Comparison of ENCODE assay signal across 24 mouse cellular contexts in genomic region chr4:133980496-133980895, GRCm38 (mm10). TPM values are rescaled to one million over a fixed set of nuclear protein-coding genes. Genes with fewer than 3 reads are reported as not detected.
A peak's percentile ranks its signal among the peaks of the same experiment; 100 is the strongest.
DNase-seq lines count a peak whose midpoint lies in the region; ATAC-seq and TF ChIP-seq lines count a peak whose summit lies in the region.
"Had no signal": no experiment of that assay in that cellular context is flagged by ENCODE, and none has a peak within 500 bp of the region (broad histone marks: within the 10 kb centered on the region; RNA-seq: fewer than 3 reads in every experiment).

No protein-coding gene starts in this region.

- H3K4me2 ChIP-seq in heart, postnatal 0 days (ENCODE audit: low read depth, low read length) = peak overlapping the region; percentile 43
- H3K4me2 ChIP-seq: embryonic facial prominence, embryonic 15.5 days; hindbrain, embryonic 12.5 days; limb, embryonic 15.5 days; neural tube, embryonic 12.5 days had no signal

- WGBS in heart, embryonic 10.5 days = 35% methylated on average over 5 of the region's 5 CpGs
- 38% methylated on average over 5 of the region's 5 CpGs for WGBS in heart, postnatal 0 days

- H3K27ac ChIP-seq in heart, embryonic 10.5 days = peak overlapping the region; percentile 85
- peak overlapping the region; percentile 88 for H3K27ac ChIP-seq in heart, postnatal 0 days (ENCODE audit: low read depth)
- no peak overlapping the region for H3K27ac ChIP-seq in layer of hippocampus, adult 2 months
- H3K27ac ChIP-seq: embryonic facial prominence, embryonic 15.5 days; hindbrain, embryonic 12.5 days; limb, embryonic 15.5 days; neural tube, embryonic 12.5 days had no signal

- intact Hi-C loops in gastrocnemius, postnatal 14 days (cut with DNase I; ENCODE audit: low total_unique reads) = no loop called here

- ATAC-seq in heart, postnatal 0 days (ENCODE audit: insufficient read depth, low read depth) = peak; percentile 92
- ATAC-seq: forebrain, postnatal 0 days; inflammation-experienced regulatory T-cells, adult 6 months; lung, postnatal 0 days had no signal

- no peaks in the 10 kb centered on the region for H3K27me3 ChIP-seq in heart, embryonic 10.5 days (ENCODE audit: insufficient read depth, poor library complexity, severe bottlenecking)
- no peaks in the 10 kb centered on the region for H3K27me3 ChIP-seq in heart, postnatal 0 days (ENCODE audit: control insufficient read depth, insufficient read depth, low read length)
- H3K27me3 ChIP-seq: CH12.LX; embryonic facial prominence, embryonic 15.5 days; hindbrain, embryonic 12.5 days; limb, embryonic 15.5 days; neural tube, embryonic 12.5 days had no signal

- no peaks in the 10 kb centered on the region for H3K9me3 ChIP-seq in heart, embryonic 10.5 days
- no peaks in the 10 kb centered on the region for H3K9me3 ChIP-seq in heart, postnatal 0 days (replicated peaks; ENCODE audit: control insufficient read depth, low read length)
- H3K9me3 ChIP-seq: embryonic facial prominence, embryonic 15.5 days; hindbrain, embryonic 12.5 days; limb, embryonic 15.5 days; neural tube, embryonic 12.5 days had no signal

- DNase-seq in gastrocnemius, postnatal 14 days = peak; percentile 11
- no peak for DNase-seq in gastrocnemius, adult 8-10 months (ENCODE audit: low spot score in 2 of 2)
- no peak for DNase-seq in heart, embryonic 10.5 days (ENCODE audit: low spot score)
- DNase-seq in heart, postnatal 0 days (ENCODE audit: low spot score) = peak; percentile 86
- DNase-seq in skeletal muscle tissue, adult 2 months (ENCODE audit: low read depth, low spot score) = peak; percentile 57
- no peak for DNase-seq in neural tube, embryonic 10.5 days (ENCODE audit: extremely low spot score, low spot score)
- DNase-seq in layer of hippocampus, adult 2 months (ENCODE audit: low spot score in 2 of 2) = no peak
- DNase-seq: cerebellum, adult 2 months; cerebellum, postnatal 36 days; forebrain, postnatal 0 days; gastrocnemius, postnatal 25 days; kidney, adult 8-10 months; kidney, postnatal 14 days; thymus, adult 2 months had no signal

- no peak overlapping the region; the same call in 1 of the 2 replicates for H3K9ac ChIP-seq in heart, postnatal 0 days (replicated peaks; ENCODE audit: low read depth, low read length)
- H3K9ac ChIP-seq: embryonic facial prominence, embryonic 15.5 days; forebrain, postnatal 0 days; hindbrain, embryonic 12.5 days; limb, embryonic 15.5 days; neural tube, embryonic 12.5 days had no signal

- no peak overlapping the region for H3K4me3 ChIP-seq in heart, embryonic 10.5 days
- no peak overlapping the region for H3K4me3 ChIP-seq in heart, postnatal 0 days (ENCODE audit: low read depth, low read length)
- no peak overlapping the region for H3K4me3 ChIP-seq in layer of hippocampus, adult 2 months
- H3K4me3 ChIP-seq: embryonic facial prominence, embryonic 15.5 days; hindbrain, embryonic 12.5 days; limb, embryonic 15.5 days; neural tube, embryonic 12.5 days had no signal

- peak; percentile 79; the same call in 1 of the 2 replicates for TF ChIP-seq EP300 in heart, postnatal 0 days (IDR thresholded peaks at IDR 0.05; ENCODE audit: low read depth)

- TF ChIP-seq CTCF in heart, postnatal 0 days (IDR thresholded peaks at IDR 0.05; ENCODE audit: low read depth) = no peak
- no peak for TF ChIP-seq CTCF in layer of hippocampus, adult 2 months (conservative IDR thresholded peaks at IDR 0.05)

- peaks cover 53% of the 10 kb centered on the region for H3K36me3 ChIP-seq in heart, embryonic 10.5 days
- peaks cover 44% of the 10 kb centered on the region for H3K36me3 ChIP-seq in heart, postnatal 0 days (replicated peaks; ENCODE audit: control insufficient read depth, insufficient read depth, low read length)

- peaks cover 21% of the 10 kb centered on the region for H3K4me1 ChIP-seq in heart, embryonic 10.5 days
- peaks cover 14% of the 10 kb centered on the region for H3K4me1 ChIP-seq in heart, postnatal 0 days (ENCODE audit: control insufficient read depth, insufficient read depth)
- H3K4me1 ChIP-seq: embryonic facial prominence, embryonic 15.5 days; hindbrain, embryonic 12.5 days; limb, embryonic 15.5 days; neural tube, embryonic 12.5 days had no signal

RNA-seq across cellular contexts. Expression of gene Hmgn2, which starts 12.0 kb away (rescaled TPM):
- 100 to 1,000 TPM; 110 to 135 TPM for total RNA-seq in gastrocnemius, postnatal 14 days (2021)
- total RNA-seq in gastrocnemius, adult 8-10 months (2022) = 10 to 100 TPM; 28.5 to 36.6 (median 31.6) TPM
- polyA plus RNA-seq in heart, embryonic 10.5 days (2016; fragmentation: Nextera tagmentation; extraction: Ambion mirVana) = 2,048 and 2,274 TPM in 2 replicates
- total RNA-seq in heart, postnatal 0 days (2014; rRNA removed; ENCODE audit: low replicate concordance) = 197 and 271 TPM in 2 replicates
- polyA plus RNA-seq in heart, postnatal 0 days (2015; fragmentation: Nextera tagmentation; extraction: Ambion mirVana) = 867 and 901 TPM in 2 replicates
- 100 to 1,000 TPM; 123 to 125 TPM for total RNA-seq in layer of hippocampus, adult 2 months (2021)

RNA-seq across cellular contexts. Expression of gene Dhdds, which starts 20.2 kb away (rescaled TPM):
- total RNA-seq in gastrocnemius, postnatal 14 days (2021) = 10 to 100 TPM; 11.3 to 13.0 TPM
- 1 to 10 TPM; 8.0 to 9.1 (median 8.8) TPM for total RNA-seq in gastrocnemius, adult 8-10 months (2022)
- 34.1 and 39.0 TPM in 2 replicates for polyA plus RNA-seq in heart, embryonic 10.5 days (2016; fragmentation: Nextera tagmentation; extraction: Ambion mirVana)
- 38.4 and 39.8 TPM in 2 replicates for total RNA-seq in heart, postnatal 0 days (2014; rRNA removed; ENCODE audit: low replicate concordance)
- polyA plus RNA-seq in heart, postnatal 0 days (2015; fragmentation: Nextera tagmentation; extraction: Ambion mirVana) = 25.8 and 28.5 TPM in 2 replicates
- total RNA-seq in layer of hippocampus, adult 2 months (2021) = 10 to 100 TPM; 61.7 to 62.9 TPM

RNA-seq across cellular contexts. Expression of gene Lin28a, which starts 38.1 kb away (rescaled TPM):
- total RNA-seq in gastrocnemius, postnatal 14 days (2021) = 1 to 10 TPM; 1.9 to 3.0 TPM
- total RNA-seq in gastrocnemius, adult 8-10 months (2022) = under 1 TPM; 0.39 to 0.96 (median 0.60) TPM
- polyA plus RNA-seq in heart, embryonic 10.5 days (2016; fragmentation: Nextera tagmentation; extraction: Ambion mirVana) = 4.4 and 12.4 TPM in 2 replicates
- total RNA-seq in heart, postnatal 0 days (2014; rRNA removed; ENCODE audit: low replicate concordance) = not detected in 2 replicates
- 0.10 TPM in 1 of 2 replicates, not detected in the other for polyA plus RNA-seq in heart, postnatal 0 days (2015; fragmentation: Nextera tagmentation; extraction: Ambion mirVana)
- total RNA-seq in layer of hippocampus, adult 2 months (2021) = not detected
- total RNA-seq: layer of hippocampus, adult 8-10 months; left cerebral cortex, postnatal 36 days; MEL had no signal
- polyA plus RNA-seq: embryonic facial prominence, embryonic 15.5 days; forebrain, postnatal 0 days; limb, embryonic 15.5 days; lung, postnatal 0 days had no signal

Comparison
In these comparisons a context has a peak if more than half of its experiments do, and no peak if none do; other contexts are left out.
1. DNase-seq: peak in gastrocnemius, postnatal 14 days (single experiment), heart, postnatal 0 days (single experiment) and skeletal muscle tissue, adult 2 months (single experiment); none in gastrocnemius, adult 8-10 months (0 of 2), heart, embryonic 10.5 days (single experiment), neural tube, embryonic 10.5 days (single experiment) and layer of hippocampus, adult 2 months (0 of 2).